Mouse (Mus musculus) C2C12 (cell line): ENCODE data around the gene Kank1.

Experiments
- CTCF ChIP-seq: IDR thresholded peaks from one replicate; pipeline ENCODE4 v1.5.1; 2011; ENCODE audit not compliant: control insufficient read depth, insufficient read depth, insufficient read length
- MAX ChIP-seq: IDR thresholded peaks from one replicate; pipeline ENCODE4 v1.6.1; 2011; ENCODE audit warnings: mild to moderate bottlenecking, control low read depth
- MYOD1 ChIP-seq: IDR thresholded peaks from one replicate; pipeline ENCODE4 v1.6.1; 2011; ENCODE audit warnings: low read depth; ENCODE audit not compliant: control insufficient read depth, insufficient read length
- MYOG ChIP-seq: IDR thresholded peaks from one replicate; pipeline ENCODE4 v1.6.1; 2011; ENCODE audit not compliant: control insufficient read depth, insufficient read length; ENCODE audit errors: extremely low read depth

- TF ChIP-seq CTCF = no peak
- no peak for TF ChIP-seq MAX
- TF ChIP-seq MYOG = no peak
- no peak for TF ChIP-seq MYOD1
These were observed 128.9 kb downstream of the Kank1 start for GRCm38 (mm10) chr19:25365698-25366097.
